Mouse (Mus musculus): ENCODE measurements around the gene Rnf24. TPM values are rescaled to one million over a fixed set of nuclear protein-coding genes. Genes with fewer than 3 reads are reported as not detected.
"Not testable (repeated sequence)": the region's sequence is repeated elsewhere in the genome, so short reads cannot be mapped to it uniquely, and the experiment has no call there.

Gene Rnf24
- polyA plus RNA-seq, 1 experiment: 21.6 TPM

DNA sequence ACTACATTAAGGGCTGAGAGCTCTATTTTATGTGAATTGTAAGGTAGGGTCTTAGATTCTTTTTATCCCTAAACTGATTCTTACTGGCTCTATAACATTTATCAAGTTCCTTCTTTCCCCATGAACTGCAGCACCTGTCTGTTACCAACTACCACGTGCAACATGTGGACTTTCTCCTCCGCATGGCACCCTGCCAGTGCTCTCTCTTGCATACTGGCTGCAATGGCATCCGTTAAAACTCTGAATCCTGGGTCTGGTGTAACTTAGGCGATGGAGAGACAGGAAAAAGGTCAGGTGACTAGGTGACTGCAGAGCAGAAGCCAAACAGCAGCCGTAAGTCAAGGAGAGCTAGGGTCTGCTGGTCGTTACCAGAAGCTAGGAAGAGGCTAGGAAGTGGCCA, 43.4 kb downstream of the Rnf24 start:
- no peak overlapping the region for H3K27ac ChIP-seq (ENCODE audit: insufficient read depth, low read length)
- no peaks in the 10 kb centered on the region for H3K4me1 ChIP-seq (ENCODE audit: control insufficient read depth, insufficient read depth, low read length)
- no peak overlapping the region for H3K4me3 ChIP-seq (ENCODE audit: insufficient read depth, low read length)
- no peak for TF ChIP-seq CTCF (IDR thresholded peaks at IDR 0.05; ENCODE audit: borderline replicate concordance, insufficient read depth, low read length)
- no peak for TF ChIP-seq POLR2A (IDR thresholded peaks at IDR 0.05; ENCODE audit: low read depth, low read length)

DNA sequence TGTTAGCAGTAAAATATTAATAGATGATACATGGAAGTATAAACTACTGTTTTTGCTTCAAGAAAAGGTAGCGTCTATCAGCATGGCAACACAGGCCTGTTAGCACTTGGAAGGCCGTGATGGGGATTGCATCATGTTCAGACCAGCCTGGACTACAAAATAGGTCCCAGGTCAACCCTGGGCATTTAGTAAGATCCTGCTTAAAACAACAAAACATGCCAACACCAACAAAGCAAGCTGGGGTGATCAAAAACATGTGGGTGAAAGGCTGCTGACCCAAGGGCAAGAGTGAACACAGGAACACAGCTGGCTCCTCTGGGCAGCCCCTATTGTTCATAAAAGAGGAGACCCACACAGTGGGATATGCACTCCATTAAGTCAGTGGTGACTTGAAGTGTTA, 44.9 kb downstream of the Rnf24 start:
- H3K4me1 ChIP-seq (ENCODE audit: control insufficient read depth, insufficient read depth, low read length): no peaks in the 10 kb centered on the region
- TF ChIP-seq POLR2A (IDR thresholded peaks at IDR 0.05; ENCODE audit: low read depth, low read length) (no peak), CTCF (IDR thresholded peaks at IDR 0.05; ENCODE audit: borderline replicate concordance, insufficient read depth, low read length) (no peak)
- H3K27ac ChIP-seq (ENCODE audit: insufficient read depth, low read length): no peak overlapping the region
- H3K4me3 ChIP-seq (ENCODE audit: insufficient read depth, low read length): no peak overlapping the region

DNA sequence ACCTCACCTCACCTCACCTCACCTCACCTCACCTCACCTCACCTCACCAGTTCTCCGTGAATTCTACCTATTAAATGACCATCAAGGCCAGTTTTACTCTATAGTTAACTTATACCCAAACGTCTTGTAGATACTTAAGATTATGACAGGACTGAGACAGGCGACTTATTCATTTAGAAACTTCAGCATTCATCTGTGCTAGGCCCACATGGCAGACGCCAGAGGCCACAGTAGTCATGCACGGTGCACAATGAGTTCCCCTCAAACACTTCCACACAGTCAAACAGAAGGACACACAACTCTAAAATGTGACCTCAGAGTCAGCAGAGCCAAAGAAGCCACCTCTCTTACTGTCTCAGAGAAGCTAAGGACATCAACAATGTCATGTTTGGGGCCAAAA, 45.3 kb downstream of the Rnf24 start:
- no peak overlapping the region for H3K4me3 ChIP-seq (ENCODE audit: insufficient read depth, low read length)
- no peak overlapping the region for H3K27ac ChIP-seq (ENCODE audit: insufficient read depth, low read length)
- no peak for TF ChIP-seq POLR2A (IDR thresholded peaks at IDR 0.05; ENCODE audit: low read depth, low read length)
- no peak for TF ChIP-seq CTCF (IDR thresholded peaks at IDR 0.05; ENCODE audit: borderline replicate concordance, insufficient read depth, low read length)
- no peaks in the 10 kb centered on the region for H3K4me1 ChIP-seq (ENCODE audit: control insufficient read depth, insufficient read depth, low read length)

DNA sequence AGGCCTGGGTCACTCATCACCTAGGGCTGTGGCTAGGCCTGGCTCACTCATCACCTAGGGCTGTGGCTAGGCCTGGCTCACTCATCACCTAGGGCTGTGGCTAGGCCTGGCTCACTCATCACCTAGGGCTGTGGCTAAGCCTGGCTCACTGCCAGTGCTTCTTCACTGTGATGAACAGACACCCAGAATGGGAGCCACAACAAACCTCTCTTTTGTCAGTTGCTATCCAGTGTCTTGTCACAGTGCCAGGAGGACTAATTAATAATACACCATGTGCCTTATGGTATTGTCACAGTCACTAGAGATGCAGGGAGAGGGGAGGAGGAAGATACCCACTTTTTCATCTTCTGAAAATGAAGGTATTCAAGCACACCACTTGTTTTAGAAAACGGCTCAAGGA, 47.5 kb downstream of the Rnf24 start:
- not testable (repeated sequence) for H3K4me3 ChIP-seq (ENCODE audit: insufficient read depth, low read length); H3K27ac ChIP-seq (ENCODE audit: insufficient read depth, low read length); H3K4me1 ChIP-seq (ENCODE audit: control insufficient read depth, insufficient read depth, low read length)

DNA sequence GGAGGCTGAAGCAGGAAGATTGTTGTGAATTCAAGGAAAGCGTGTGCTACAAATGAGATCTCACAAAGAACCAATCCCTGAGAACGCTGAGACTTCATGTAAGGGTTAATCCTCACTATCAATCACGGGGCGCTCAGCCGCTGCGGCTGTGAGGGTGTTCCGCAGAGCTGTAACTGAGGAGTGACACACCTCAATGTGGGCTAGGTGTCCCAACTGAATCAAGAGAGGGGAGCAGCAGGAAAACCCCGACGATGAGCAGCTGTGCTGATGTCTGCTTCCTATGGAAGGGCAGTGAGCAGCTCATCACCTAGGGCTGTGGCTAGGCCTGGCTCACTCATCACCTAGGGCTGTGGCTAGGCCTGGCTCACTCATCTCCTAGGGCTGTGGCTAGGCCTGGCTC, 48.2 kb downstream of the Rnf24 start:
- Histone ChIP-seq H3K4me3 (ENCODE audit: insufficient read depth, low read length) (no peak overlapping the region), H3K27ac (ENCODE audit: insufficient read depth, low read length) (no peak overlapping the region), H3K4me1 (ENCODE audit: control insufficient read depth, insufficient read depth, low read length) (no peaks in the 10 kb centered on the region)
- TF ChIP-seq CTCF (IDR thresholded peaks at IDR 0.05; ENCODE audit: borderline replicate concordance, insufficient read depth, low read length) (no peak), POLR2A (IDR thresholded peaks at IDR 0.05; ENCODE audit: low read depth, low read length) (no peak)

DNA sequence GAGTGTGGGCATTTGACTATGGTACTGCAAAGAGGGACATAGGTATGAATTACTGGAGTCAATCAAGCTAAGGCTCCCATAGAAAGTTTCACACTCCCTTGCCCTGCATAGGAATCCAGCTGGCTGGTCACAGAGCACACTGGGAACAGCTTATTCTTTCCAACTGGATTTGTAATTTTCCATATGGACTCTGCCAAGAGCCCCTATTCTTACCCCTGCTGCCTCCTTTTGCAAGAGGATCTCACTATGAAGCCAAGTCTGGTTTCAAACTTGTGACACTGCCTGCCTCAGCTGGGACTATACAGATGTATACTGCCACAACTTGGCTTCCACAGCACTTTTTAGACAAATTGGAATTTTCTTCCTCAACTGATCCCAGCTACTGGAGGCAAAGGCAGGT, 51.1 kb downstream of the Rnf24 start:
- Histone ChIP-seq H3K4me3 (ENCODE audit: insufficient read depth, low read length) (no peak overlapping the region), H3K4me1 (ENCODE audit: control insufficient read depth, insufficient read depth, low read length) (no peaks in the 10 kb centered on the region), H3K27ac (ENCODE audit: insufficient read depth, low read length) (no peak overlapping the region)
- TF ChIP-seq CTCF (IDR thresholded peaks at IDR 0.05; ENCODE audit: borderline replicate concordance, insufficient read depth, low read length) (no peak), POLR2A (IDR thresholded peaks at IDR 0.05; ENCODE audit: low read depth, low read length) (no peak)

DNA sequence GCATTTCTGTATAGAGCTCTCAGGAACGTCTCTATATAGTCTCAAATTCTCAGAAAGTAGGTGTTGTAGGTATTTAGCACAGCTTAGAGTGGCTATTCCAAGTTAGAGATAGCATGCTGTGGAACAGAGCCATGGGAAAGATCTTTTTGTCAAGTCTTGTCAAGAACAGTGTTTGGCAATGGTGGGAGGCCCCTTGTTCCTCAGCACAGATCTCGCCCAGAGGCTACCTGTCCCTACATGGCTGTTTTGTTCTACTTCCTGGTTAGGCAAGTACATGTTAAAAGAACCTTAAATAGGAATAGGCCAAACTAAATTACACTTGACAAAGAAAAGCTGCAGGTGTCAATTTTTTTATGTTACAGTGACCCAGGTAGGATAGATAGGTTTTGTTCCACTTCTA, 52.2 kb downstream of the Rnf24 start:
- Histone ChIP-seq H3K4me3 (ENCODE audit: insufficient read depth, low read length) (no peak overlapping the region), H3K4me1 (ENCODE audit: control insufficient read depth, insufficient read depth, low read length) (no peaks in the 10 kb centered on the region), H3K27ac (ENCODE audit: insufficient read depth, low read length) (no peak overlapping the region)
- no peak for TF ChIP-seq CTCF (IDR thresholded peaks at IDR 0.05; ENCODE audit: borderline replicate concordance, insufficient read depth, low read length)
- TF ChIP-seq POLR2A (IDR thresholded peaks at IDR 0.05; ENCODE audit: low read depth, low read length): no peak

DNA sequence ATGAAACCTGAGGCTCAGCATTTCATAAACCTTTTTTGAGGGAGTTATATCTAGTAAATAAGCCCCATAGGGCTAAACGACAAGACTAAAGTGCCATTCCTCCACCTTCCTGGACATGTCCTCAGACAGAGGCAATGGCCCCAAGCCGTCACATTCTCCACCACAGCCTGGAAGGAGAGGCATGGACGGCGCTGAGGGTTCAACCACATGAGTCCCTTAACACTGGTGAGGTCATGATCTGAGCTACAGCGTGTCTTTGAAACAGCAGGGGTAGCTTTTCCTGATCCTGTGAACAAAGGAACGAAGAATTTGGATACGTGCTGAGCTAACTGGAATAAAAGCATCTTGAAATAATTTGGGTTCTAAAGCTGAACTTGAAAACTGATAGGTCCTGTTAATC, 54.0 kb downstream of the Rnf24 start:
- H3K27ac ChIP-seq (ENCODE audit: insufficient read depth, low read length); H3K4me3 ChIP-seq (ENCODE audit: insufficient read depth, low read length); H3K4me1 ChIP-seq (ENCODE audit: control insufficient read depth, insufficient read depth, low read length): not testable (repeated sequence)

DNA sequence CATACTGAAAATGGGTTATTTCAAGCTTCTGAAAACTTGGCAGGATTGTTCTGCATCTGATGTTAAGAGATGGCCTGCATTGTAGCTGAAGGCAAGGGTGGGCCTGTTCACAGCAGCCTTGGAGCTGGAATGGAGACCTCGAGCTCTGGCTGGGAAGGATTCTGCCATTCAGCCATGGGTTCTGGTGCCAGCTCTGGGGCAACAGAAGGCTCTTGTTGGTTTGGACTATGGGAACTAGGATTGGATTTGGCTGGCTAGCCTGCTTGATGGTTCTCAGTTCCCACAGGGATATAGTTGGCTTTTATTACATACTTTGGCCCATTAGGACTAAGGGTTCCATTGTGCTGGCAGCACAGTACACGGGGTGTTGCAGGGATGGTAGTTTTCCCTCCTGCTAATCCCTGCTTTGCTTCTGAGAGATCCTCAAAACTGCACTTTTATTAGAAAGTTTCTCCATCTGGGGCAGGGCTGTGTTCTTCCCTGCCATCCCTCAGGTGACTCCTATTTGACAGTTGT, 55.9 kb downstream of the Rnf24 start:
- TF ChIP-seq POLR2A (IDR thresholded peaks at IDR 0.05; ENCODE audit: low read depth, low read length): no peak
- no peak for TF ChIP-seq CTCF (IDR thresholded peaks at IDR 0.05; ENCODE audit: borderline replicate concordance, insufficient read depth, low read length)
- H3K4me1 ChIP-seq (ENCODE audit: control insufficient read depth, insufficient read depth, low read length): no peaks in the 10 kb centered on the region
- H3K27ac ChIP-seq (ENCODE audit: insufficient read depth, low read length): no peak overlapping the region
- H3K4me3 ChIP-seq (ENCODE audit: insufficient read depth, low read length): no peak overlapping the region

DNA sequence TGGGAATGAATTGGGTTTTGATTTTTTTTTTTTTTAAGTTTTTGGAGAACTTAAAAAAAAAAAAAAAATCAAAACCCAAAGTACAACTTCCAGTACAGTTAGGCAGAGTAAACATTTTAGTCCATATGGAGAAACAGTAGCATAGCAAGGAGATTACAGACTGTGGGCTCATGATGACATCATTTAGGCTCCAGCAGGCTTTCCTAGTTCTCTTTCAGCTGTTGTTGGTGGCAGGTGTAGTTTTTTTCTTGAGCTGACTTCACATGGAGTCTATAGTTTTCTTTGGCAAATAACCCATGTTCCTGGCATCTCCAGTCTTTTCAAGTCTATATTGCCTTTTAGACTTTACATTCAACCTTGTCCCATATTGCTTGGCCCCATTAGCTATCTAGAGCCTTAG, 62.0 kb downstream of the Rnf24 start:
- no peaks in the 10 kb centered on the region for H3K4me1 ChIP-seq (ENCODE audit: control insufficient read depth, insufficient read depth, low read length)
- no peak for TF ChIP-seq POLR2A (IDR thresholded peaks at IDR 0.05; ENCODE audit: low read depth, low read length)
- no peak for TF ChIP-seq CTCF (IDR thresholded peaks at IDR 0.05; ENCODE audit: borderline replicate concordance, insufficient read depth, low read length)
- H3K27ac ChIP-seq (ENCODE audit: insufficient read depth, low read length): no peak overlapping the region
- H3K4me3 ChIP-seq (ENCODE audit: insufficient read depth, low read length): no peak overlapping the region

DNA sequence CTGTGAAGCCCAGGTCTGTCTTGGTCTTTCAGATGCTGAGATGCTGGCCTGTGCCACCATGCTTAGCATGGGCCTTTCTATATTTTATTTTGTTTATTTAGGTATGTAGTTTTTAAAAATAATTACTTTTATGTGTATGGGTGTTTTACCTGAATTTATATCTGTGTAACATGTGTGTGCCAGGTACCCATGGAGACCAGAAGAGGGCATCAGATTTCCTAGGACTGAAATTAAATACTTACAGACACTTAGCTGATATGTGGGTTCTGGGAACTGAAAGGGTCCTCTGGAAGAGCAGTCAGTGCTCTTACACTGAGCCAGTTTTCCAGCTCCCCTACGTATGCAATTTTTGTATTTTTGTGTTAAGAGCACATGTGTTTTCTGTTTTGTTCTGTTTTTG, 66.4 kb downstream of the Rnf24 start:
- TF ChIP-seq POLR2A (IDR thresholded peaks at IDR 0.05; ENCODE audit: low read depth, low read length): no peak
- no peak for TF ChIP-seq CTCF (IDR thresholded peaks at IDR 0.05; ENCODE audit: borderline replicate concordance, insufficient read depth, low read length)
- Histone ChIP-seq H3K4me3 (ENCODE audit: insufficient read depth, low read length) (no peak overlapping the region), H3K27ac (ENCODE audit: insufficient read depth, low read length) (no peak overlapping the region)

More for the DNA sequence above, 66.4 kb downstream of the Rnf24 start:
- no peaks in the 10 kb centered on the region for H3K4me1 ChIP-seq (ENCODE audit: control insufficient read depth, insufficient read depth, low read length)

Measured in embryonic fibroblast, embryonic 13.5 days (primary cell).